Mouse (Mus musculus): Measurements from ENCODE around the gene Far1.
A peak's percentile ranks its signal among the peaks of the same experiment; 100 is the strongest.

Far1 gene

GRCm38 (mm10) chr7:113572741-113573140, 59.1 kb downstream of the Far1 start:
- no peak for DNase-seq

- DNase-seq = no peak
These were observed 68.5 kb downstream of the Far1 start for GRCm38 (mm10) chr7:113582111-113582510.

- DNase-seq = no peak
These were observed 75.6 kb downstream of the Far1 start for GRCm38 (mm10) chr7:113589211-113589610.

- DNase-seq = no peak
These were observed 76.7 kb downstream of the Far1 start for GRCm38 (mm10) chr7:113590330-113590729.

GRCm38 (mm10) chr7:113591084-113591483, 77.5 kb downstream of the Far1 start:
- DNase-seq = no peak

- no peak for DNase-seq
These were observed 78.1 kb downstream of the Far1 start for GRCm38 (mm10) chr7:113591557-113592354.

GRCm38 (mm10) chr7:113592696-113593095, 79.1 kb downstream of the Far1 start:
- no peak for DNase-seq

- DNase-seq = peak; percentile 86
These were observed 80.7 kb downstream of the Far1 start for GRCm38 (mm10) chr7:113594363-113594762.

GRCm38 (mm10) chr7:113597231-113597630, 83.6 kb downstream of the Far1 start:
- no peak for DNase-seq

GRCm38 (mm10) chr7:113601803-113602202, 88.2 kb downstream of the Far1 start:
- no peak for DNase-seq

- DNase-seq = peak; percentile 34
These were observed 94.3 kb downstream of the Far1 start for GRCm38 (mm10) chr7:113607928-113608327.

GRCm38 (mm10) chr7:113609027-113609705, 95.5 kb downstream of the Far1 start:
- peak; percentile 77 for DNase-seq

GRCm38 (mm10) chr7:113612628-113613027, 99.0 kb downstream of the Far1 start:
- DNase-seq = no peak

- no peak for DNase-seq
These were observed 100.7 kb downstream of the Far1 start for GRCm38 (mm10) chr7:113614198-113614927.

GRCm38 (mm10) chr7:113619166-113619565, 105.5 kb downstream of the Far1 start:
- DNase-seq = no peak

GRCm38 (mm10) chr7:113619768-113620167, 106.1 kb downstream of the Far1 start:
- no peak for DNase-seq
